ENCODE assay signal across 11 mouse cellular contexts in genomic region chr4:103299342-103299741, GRCm38 (mm10). TPM values are rescaled to one million over a fixed set of nuclear protein-coding genes. Genes with fewer than 3 reads are reported as not detected.
A peak's percentile ranks its signal among the peaks of the same experiment; 100 is the strongest.
DNase-seq lines count a peak whose midpoint lies in the region; ATAC-seq lines count a peak whose summit lies in the region.
"Had no signal": no experiment of that assay in that cellular context is flagged by ENCODE, and none has a peak within 500 bp of the region (broad histone marks: within the 10 kb centered on the region; RNA-seq: fewer than 3 reads in every experiment).

No protein-coding gene starts in this region.

- H3K4me2 ChIP-seq in embryonic facial prominence, embryonic 14.5 days (ENCODE audit: low read depth, low read length) = peak overlapping the region; percentile 37
- no peak overlapping the region for H3K4me2 ChIP-seq in forebrain, embryonic 16.5 days (ENCODE audit: low read length)
- H3K4me2 ChIP-seq in heart, embryonic 12.5 days = no peak overlapping the region
- H3K4me2 ChIP-seq: heart, embryonic 15.5 days had no signal

- H3K36me3 ChIP-seq in embryonic facial prominence, embryonic 14.5 days (ENCODE audit: control insufficient read depth, insufficient read depth, low read length) = no peaks in the 10 kb centered on the region
- H3K36me3 ChIP-seq in forebrain, embryonic 16.5 days (ENCODE audit: control insufficient read depth, insufficient read depth) = no peaks in the 10 kb centered on the region
- no peaks in the 10 kb centered on the region for H3K36me3 ChIP-seq in heart, embryonic 12.5 days
- H3K36me3 ChIP-seq: heart, embryonic 15.5 days had no signal

- no peak for ATAC-seq in embryonic facial prominence, embryonic 14.5 days (ENCODE audit: low read depth)
- ATAC-seq in forebrain, embryonic 16.5 days = no peak
- no peak for ATAC-seq in heart, embryonic 12.5 days (ENCODE audit: insufficient number of reproducible peaks, low FRiP score)

- intact Hi-C loops in left cerebral cortex, postnatal 10 days (cut with DNase I) = no loop called here
- intact Hi-C loops in left cerebral cortex, postnatal 36 days (cut with DNase I) = no loop called here

- H3K4me3 ChIP-seq in embryonic facial prominence, embryonic 14.5 days (ENCODE audit: low read depth, low read length) = no peak overlapping the region
- no peak overlapping the region for H3K4me3 ChIP-seq in forebrain, embryonic 16.5 days (replicated peaks; ENCODE audit: low read length)
- H3K4me3 ChIP-seq in heart, embryonic 12.5 days = no peak overlapping the region
- H3K4me3 ChIP-seq: heart, embryonic 15.5 days had no signal

- DNase-seq in gastrocnemius, postnatal 10 days = peak; percentile 12
- DNase-seq in gastrocnemius, adult 8-10 months (ENCODE audit: low spot score in 2 of 2) = no peak
- DNase-seq in left cerebral cortex, postnatal 10 days (ENCODE audit: extremely low spot score in 1 of 2, low spot score in 2 of 2) = peak; percentile 24 to 29
- DNase-seq in left cerebral cortex, adult 11 months (ENCODE audit: low spot score) = no peak
- peak; percentile 62 for DNase-seq in embryonic facial prominence, embryonic 14.5 days (ENCODE audit: low spot score)
- peak; percentile 8 to 21 for DNase-seq in left cerebral cortex, postnatal 36 days (ENCODE audit: low spot score in 2 of 2)
- DNase-seq: cerebellum, adult 8-10 months had no signal

- no peak overlapping the region for H3K27ac ChIP-seq in embryonic facial prominence, embryonic 14.5 days (replicated peaks; ENCODE audit: low read depth, low read length)
- no peak overlapping the region for H3K27ac ChIP-seq in forebrain, embryonic 16.5 days (ENCODE audit: low read length)
- no peak overlapping the region for H3K27ac ChIP-seq in heart, embryonic 12.5 days (ENCODE audit: poor library complexity, severe bottlenecking)
- H3K27ac ChIP-seq: heart, embryonic 15.5 days had no signal

- 52% methylated on average over 10 of the region's 10 CpGs for WGBS in embryonic facial prominence, embryonic 14.5 days
- 65% methylated on average over 10 of the region's 10 CpGs for WGBS in forebrain, embryonic 16.5 days
- 69% methylated on average over 10 of the region's 10 CpGs for WGBS in heart, embryonic 12.5 days

- H3K9ac ChIP-seq in embryonic facial prominence, embryonic 14.5 days (ENCODE audit: low read depth, low read length) = 0 out of 2 replicates have a peak overlapping the region, but pooled peaks have one; percentile 21
- H3K9ac ChIP-seq in forebrain, embryonic 16.5 days (replicated peaks; ENCODE audit: low read depth, low read length) = no peak overlapping the region
- H3K9ac ChIP-seq in heart, embryonic 12.5 days = no peak overlapping the region
- H3K9ac ChIP-seq: heart, embryonic 15.5 days had no signal

- H3K9me3 ChIP-seq in embryonic facial prominence, embryonic 14.5 days (ENCODE audit: control insufficient read depth, low read length) = no peaks in the 10 kb centered on the region
- H3K9me3 ChIP-seq in forebrain, embryonic 16.5 days (ENCODE audit: control insufficient read depth, low read length) = no peaks in the 10 kb centered on the region
- no peaks in the 10 kb centered on the region for H3K9me3 ChIP-seq in heart, embryonic 12.5 days (replicated peaks)
- H3K9me3 ChIP-seq: heart, embryonic 15.5 days had no signal

- H3K27me3 ChIP-seq in embryonic facial prominence, embryonic 14.5 days (replicated peaks; ENCODE audit: control insufficient read depth, insufficient read depth, low read length) = no peaks in the 10 kb centered on the region
- H3K27me3 ChIP-seq in forebrain, embryonic 16.5 days (replicated peaks; ENCODE audit: control insufficient read depth, insufficient read depth, low read length) = no peaks in the 10 kb centered on the region
- H3K27me3 ChIP-seq in heart, embryonic 12.5 days (replicated peaks) = 0 out of 2 replicates have a peak, but pooled peaks cover 3% of the 10 kb centered on the region
- H3K27me3 ChIP-seq: heart, embryonic 15.5 days had no signal

- no peaks in the 10 kb centered on the region for H3K4me1 ChIP-seq in embryonic facial prominence, embryonic 14.5 days (ENCODE audit: control insufficient read depth, insufficient read depth, low read length)
- H3K4me1 ChIP-seq in forebrain, embryonic 16.5 days (replicated peaks; ENCODE audit: control insufficient read depth, insufficient read depth, low read length) = no peaks in the 10 kb centered on the region
- no peaks in the 10 kb centered on the region for H3K4me1 ChIP-seq in heart, embryonic 12.5 days (replicated peaks)
- H3K4me1 ChIP-seq: heart, embryonic 15.5 days had no signal

RNA-seq across cellular contexts. Expression of gene 4921539E11Rik, which starts 8.7 kb away (rescaled TPM):
- total RNA-seq in gastrocnemius, postnatal 10 days (2021) = not detected
- not detected for total RNA-seq in gastrocnemius, adult 8-10 months (2022)
- total RNA-seq in left cerebral cortex, postnatal 10 days (2021) = not detected
- not detected in 2 replicates for polyA plus RNA-seq in embryonic facial prominence, embryonic 14.5 days (2014; fragmentation: Nextera tagmentation; extraction: Ambion mirVana)
- total RNA-seq in left cerebral cortex, postnatal 36 days (2021) = not detected
- not detected in 2 replicates for polyA plus RNA-seq in forebrain, embryonic 16.5 days (2015; fragmentation: Nextera tagmentation; extraction: Ambion mirVana)
- polyA plus RNA-seq in heart, embryonic 12.5 days (2016; fragmentation: Nextera tagmentation; extraction: Ambion mirVana) = not detected in 2 replicates
- total RNA-seq: layer of hippocampus, adult 8-10 months had no signal
- polyA plus RNA-seq: heart, embryonic 15.5 days had no signal

RNA-seq across cellular contexts. Expression of gene Oma1, which starts 14.3 kb away (rescaled TPM):
- 10 to 100 TPM; 18.3 to 19.7 TPM for total RNA-seq in gastrocnemius, postnatal 10 days (2021)
- total RNA-seq in gastrocnemius, adult 8-10 months (2022) = 10 to 100 TPM; 25.0 to 31.0 (median 28.4) TPM
- total RNA-seq in left cerebral cortex, postnatal 10 days (2021) = 1 to 10 TPM; 6.9 to 7.7 TPM
- polyA plus RNA-seq in embryonic facial prominence, embryonic 14.5 days (2014; fragmentation: Nextera tagmentation; extraction: Ambion mirVana) = 16.0 and 18.6 TPM in 2 replicates
- total RNA-seq in left cerebral cortex, postnatal 36 days (2021) = 1 to 10 TPM; 7.1 to 7.2 TPM
- 15.1 and 21.6 TPM in 2 replicates for polyA plus RNA-seq in forebrain, embryonic 16.5 days (2015; fragmentation: Nextera tagmentation; extraction: Ambion mirVana)
- 20.4 and 21.1 TPM in 2 replicates for polyA plus RNA-seq in heart, embryonic 12.5 days (2016; fragmentation: Nextera tagmentation; extraction: Ambion mirVana)

Comparison
In these comparisons a context has a peak if more than half of its experiments do, and no peak if none do; other contexts are left out.
1. DNase-seq: peak in gastrocnemius, postnatal 10 days (single experiment), left cerebral cortex, postnatal 10 days (2 of 2), embryonic facial prominence, embryonic 14.5 days (single experiment) and left cerebral cortex, postnatal 36 days (2 of 2); none in gastrocnemius, adult 8-10 months (0 of 2) and left cerebral cortex, adult 11 months (single experiment).